Mouse (Mus musculus): Measurements from ENCODE around the gene Kcnh7. TPM values are rescaled to one million over a fixed set of nuclear protein-coding genes. Genes with fewer than 3 reads are reported as not detected.

Gene Kcnh7
- polyA plus RNA-seq, 1 experiment from 2014 or later, result 1.2 TPM

DNA sequence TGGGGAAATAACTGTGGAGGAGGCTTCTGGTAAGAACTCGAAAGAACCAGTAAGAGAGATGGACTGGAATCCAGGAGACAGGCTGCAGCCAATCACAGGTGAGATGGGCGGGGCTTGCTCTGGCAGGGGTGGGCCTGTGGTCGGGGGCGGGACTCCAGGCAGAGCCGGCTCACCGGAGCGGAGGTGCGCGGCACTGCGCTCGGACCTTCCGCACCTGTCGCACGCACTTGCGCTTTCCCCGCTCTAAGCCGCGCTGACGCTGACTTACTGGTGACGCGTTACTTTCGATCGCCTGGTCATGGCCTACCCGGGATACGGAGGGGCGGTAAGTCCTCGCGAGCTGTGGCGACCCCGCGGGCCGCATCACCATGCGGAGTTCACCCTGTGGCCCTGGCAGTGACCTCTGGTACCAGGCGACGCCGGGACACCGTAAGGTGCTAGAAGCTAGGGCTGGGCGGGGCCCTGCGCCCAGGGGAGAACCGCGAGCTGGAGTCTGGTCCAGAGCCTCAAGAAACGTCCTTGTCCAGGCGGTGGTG is 519.9 kb downstream of the Kcnh7 start, which contains the start of gene Gca:
Gene Gca (plus strand): TSS at position 151 of the 536 bp plus-strand sequence.
- H3K4me1 ChIP-seq, result peaks cover 3% of the 10 kb centered on the region; the same call in 1 of the 2 replicates
- H3K27me3 ChIP-seq, result peaks cover 4% of the 10 kb centered on the region; the same call in 1 of the 2 replicates
- no peaks in the 10 kb centered on the region for H3K9me3 ChIP-seq (replicated peaks)
- H3K4me2 ChIP-seq (replicated peaks), result peak within 1 kb of the TSS; percentile 97
- ATAC-seq (ENCODE audit: insufficient number of reproducible peaks, low FRiP score, low TSS enrichment, low read depth), result peak; percentile 92
- H3K9ac ChIP-seq, result no peak within 1 kb of the TSS; the same call in 1 of the 2 replicates
- no peak within 1 kb of the TSS for H3K27ac ChIP-seq (replicated peaks)
- H3K36me3 ChIP-seq, result no peaks in the 10 kb centered on the region
- H3K4me3 ChIP-seq (replicated peaks), result peak within 1 kb of the TSS; percentile 60
- WGBS, result under 1% methylated on average over 43 of the region's 43 CpGs

DNA sequence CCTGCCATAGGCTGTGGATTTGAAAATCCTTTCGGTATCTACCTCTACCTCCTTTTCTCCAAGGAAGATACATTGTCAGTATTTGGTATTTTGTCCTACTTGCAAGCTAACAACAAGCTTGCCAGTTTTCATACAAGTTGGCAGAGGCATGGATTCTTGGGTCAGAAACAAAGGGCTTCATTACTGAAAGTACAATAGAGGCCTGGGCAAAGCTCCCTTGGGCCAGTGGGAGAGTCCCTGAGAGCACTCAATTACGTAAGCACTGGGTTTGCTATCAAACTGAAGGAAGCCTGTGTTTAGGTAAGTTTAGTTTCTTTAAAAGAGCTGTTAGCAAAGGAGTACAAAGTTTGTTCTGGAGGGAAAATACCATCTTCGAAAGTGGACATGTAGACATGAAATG is 521.5 kb downstream of the Kcnh7 start:
- Histone ChIP-seq H3K4me2 (replicated peaks) (no peak overlapping the region), H3K27ac (replicated peaks) (no peak overlapping the region), H3K4me3 (replicated peaks) (no peak overlapping the region), H3K9ac (no peak overlapping the region), H3K27me3 (peaks cover 4% of the 10 kb centered on the region; the same call in 1 of the 2 replicates), H3K36me3 (no peaks in the 10 kb centered on the region), H3K9me3 (replicated peaks) (no peaks in the 10 kb centered on the region), H3K4me1 (peaks cover 3% of the 10 kb centered on the region; the same call in 1 of the 2 replicates)
- no peak for ATAC-seq (ENCODE audit: insufficient number of reproducible peaks, low FRiP score, low TSS enrichment, low read depth)
- 85% methylated on average over 3 of the region's 3 CpGs for WGBS

DNA sequence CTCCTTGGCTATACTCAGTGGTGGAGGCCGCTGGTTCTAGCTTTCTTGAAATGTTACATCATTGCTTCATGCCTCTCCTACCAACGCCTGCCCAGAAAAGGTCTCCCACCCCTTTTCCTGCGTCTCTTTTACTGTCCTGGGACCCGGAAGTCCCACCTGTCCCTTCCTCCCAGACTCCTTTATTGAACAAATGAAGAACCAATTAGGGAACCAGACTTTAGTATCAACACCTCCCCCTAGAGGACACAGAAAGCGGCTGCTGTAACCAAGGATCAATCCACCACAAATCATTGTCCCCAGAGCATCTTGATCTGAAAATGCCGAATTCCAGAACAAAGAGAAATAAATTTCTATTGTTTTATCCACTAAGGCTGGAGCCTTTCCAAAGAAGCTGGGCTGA is 523.5 kb downstream of the Kcnh7 start:
- WGBS, result 48% methylated on average over 6 of the region's 6 CpGs
- H3K36me3 ChIP-seq, result no peaks in the 10 kb centered on the region
- ATAC-seq (ENCODE audit: insufficient number of reproducible peaks, low FRiP score, low TSS enrichment, low read depth), result no peak
- no peak overlapping the region for H3K9ac ChIP-seq
- H3K27me3 ChIP-seq, result peaks cover 4% of the 10 kb centered on the region; the same call in 1 of the 2 replicates
- no peak overlapping the region for H3K4me2 ChIP-seq (replicated peaks)
- H3K4me3 ChIP-seq (replicated peaks), result no peak overlapping the region
- peaks cover 3% of the 10 kb centered on the region; the same call in 1 of the 2 replicates for H3K4me1 ChIP-seq
- no peak overlapping the region for H3K27ac ChIP-seq (replicated peaks)
- no peaks in the 10 kb centered on the region for H3K9me3 ChIP-seq (replicated peaks)

DNA sequence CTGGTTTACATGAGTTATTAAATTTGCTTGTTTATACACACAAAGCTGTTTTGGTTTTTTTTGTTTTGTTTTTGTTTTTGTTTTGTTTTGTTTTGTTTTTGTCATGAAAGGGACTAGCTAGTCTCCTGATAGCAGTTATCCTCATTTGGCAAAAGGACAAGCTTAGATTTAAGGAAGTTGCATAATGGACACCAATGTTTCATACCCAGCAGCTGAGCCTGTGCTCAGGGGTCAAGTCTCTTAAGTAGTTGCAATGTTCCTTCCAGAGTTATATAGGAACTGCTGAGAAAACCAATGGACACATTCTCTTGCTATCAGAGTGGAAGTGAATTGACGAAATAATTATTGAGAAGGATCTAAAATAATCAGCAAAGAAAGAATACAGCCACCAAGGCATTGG is 528.0 kb downstream of the Kcnh7 start:
- H3K27me3 ChIP-seq, result no peaks in the 10 kb centered on the region
- no peaks in the 10 kb centered on the region for H3K36me3 ChIP-seq
- no peaks in the 10 kb centered on the region for H3K4me1 ChIP-seq
- no peak overlapping the region for H3K9ac ChIP-seq
- H3K4me2 ChIP-seq (replicated peaks), result no peak overlapping the region
- no peak overlapping the region for H3K4me3 ChIP-seq (replicated peaks)
- no peak for ATAC-seq (ENCODE audit: insufficient number of reproducible peaks, low FRiP score, low TSS enrichment, low read depth)
- no peak overlapping the region for H3K27ac ChIP-seq (replicated peaks)
- H3K9me3 ChIP-seq (replicated peaks), result no peaks in the 10 kb centered on the region
- 55% methylated on average over 1 of the region's 1 CpGs for WGBS

DNA sequence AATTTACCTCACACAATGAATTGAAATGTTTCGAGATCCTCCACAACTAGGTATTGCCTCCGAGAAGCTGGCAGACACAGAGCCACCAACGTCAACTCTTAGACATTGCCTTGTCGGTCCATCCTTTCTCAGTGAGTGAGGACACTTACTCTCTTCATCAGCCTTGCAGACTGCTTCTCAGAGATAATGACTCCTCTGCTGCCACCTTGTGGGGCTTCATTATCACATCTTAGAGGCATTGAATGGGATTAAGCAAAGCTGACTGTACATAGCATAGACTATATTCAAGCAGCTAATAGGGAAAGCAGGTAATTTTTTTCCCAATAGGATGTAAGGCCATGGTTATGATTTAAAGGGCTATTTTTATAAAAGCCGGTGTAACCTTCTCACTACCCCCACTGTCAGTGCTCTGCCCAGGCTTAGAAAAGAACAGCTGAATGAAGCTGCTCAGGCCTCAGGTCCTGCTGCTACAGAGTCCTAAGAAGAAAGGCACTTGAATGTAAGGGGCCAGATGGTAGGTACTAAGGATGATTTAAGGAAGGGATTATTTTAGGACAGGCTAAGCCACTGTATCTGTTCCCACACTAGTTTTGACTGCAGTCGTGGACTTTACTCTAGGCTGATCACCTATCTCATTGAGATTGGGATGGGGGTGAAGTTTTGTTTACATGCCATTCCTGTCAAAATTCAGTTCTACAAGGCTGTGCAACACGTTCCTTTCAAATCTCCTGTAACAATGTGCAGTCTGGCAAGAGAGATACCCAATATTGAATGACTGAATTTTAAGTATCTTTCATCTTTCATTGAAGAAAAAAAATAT is 529.4 kb downstream of the Kcnh7 start:
- no peak overlapping the region for H3K27ac ChIP-seq (replicated peaks)
- no peak for ATAC-seq (ENCODE audit: insufficient number of reproducible peaks, low FRiP score, low TSS enrichment, low read depth)
- no peaks in the 10 kb centered on the region for H3K36me3 ChIP-seq
- no peaks in the 10 kb centered on the region for H3K27me3 ChIP-seq
- WGBS, result 48% methylated on average over 7 of the region's 7 CpGs
- no peaks in the 10 kb centered on the region for H3K4me1 ChIP-seq
- no peak overlapping the region for H3K9ac ChIP-seq
- H3K4me3 ChIP-seq (replicated peaks), result no peak overlapping the region
- H3K9me3 ChIP-seq (replicated peaks), result no peaks in the 10 kb centered on the region
- H3K4me2 ChIP-seq (replicated peaks), result no peak overlapping the region

DNA sequence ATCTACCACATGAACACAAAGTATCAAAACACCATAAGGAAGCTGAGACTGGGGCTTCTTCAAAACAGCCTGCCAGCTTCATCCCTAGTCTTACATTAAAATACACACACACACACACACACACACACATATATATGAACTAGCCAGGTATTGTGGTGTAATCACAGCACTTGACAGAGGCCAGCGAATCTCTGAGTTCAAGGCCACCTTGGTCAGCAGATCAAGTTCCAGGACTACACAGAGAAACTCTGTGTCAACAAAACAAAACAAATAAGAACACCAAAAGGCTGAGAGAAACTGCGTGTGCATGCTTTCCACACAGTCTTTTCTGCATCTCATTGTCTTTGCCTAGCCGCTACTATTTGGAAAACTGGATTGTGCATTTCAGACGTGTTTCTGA is 531.6 kb downstream of the Kcnh7 start:
- no peak for ATAC-seq (ENCODE audit: insufficient number of reproducible peaks, low FRiP score, low TSS enrichment, low read depth)
- H3K9ac ChIP-seq, result no peak overlapping the region
- H3K4me3 ChIP-seq (replicated peaks), result no peak overlapping the region
- 77% methylated on average over 4 of the region's 4 CpGs for WGBS
- no peaks in the 10 kb centered on the region for H3K9me3 ChIP-seq (replicated peaks)
- H3K27me3 ChIP-seq, result no peaks in the 10 kb centered on the region
- H3K4me1 ChIP-seq, result no peaks in the 10 kb centered on the region
- H3K27ac ChIP-seq (replicated peaks), result no peak overlapping the region
- no peaks in the 10 kb centered on the region for H3K36me3 ChIP-seq
- no peak overlapping the region for H3K4me2 ChIP-seq (replicated peaks)

DNA sequence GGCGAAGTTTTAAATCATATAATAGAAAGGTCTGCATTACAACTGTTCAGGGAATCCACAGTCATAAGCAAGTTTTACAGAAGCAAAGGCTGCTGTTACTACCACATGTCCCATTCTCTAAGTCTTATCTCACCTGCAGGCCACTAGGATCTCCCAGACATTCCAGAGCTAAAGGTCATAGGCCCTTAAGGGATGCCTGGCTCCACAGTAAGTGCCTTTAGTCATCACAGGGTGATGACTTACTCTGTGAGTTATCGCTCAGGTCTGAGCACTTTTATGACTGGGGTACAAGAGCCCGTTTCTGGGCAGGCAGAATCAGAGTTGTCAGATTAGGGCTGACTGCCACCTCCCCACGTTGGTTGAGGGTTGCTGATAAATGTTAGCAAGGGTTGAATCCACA is 532.2 kb downstream of the Kcnh7 start:
- no peaks in the 10 kb centered on the region for H3K4me1 ChIP-seq
- no peak overlapping the region for H3K4me3 ChIP-seq (replicated peaks)
- H3K4me2 ChIP-seq (replicated peaks), result no peak overlapping the region
- 73% methylated on average over 4 of the region's 4 CpGs for WGBS
- no peak for ATAC-seq (ENCODE audit: insufficient number of reproducible peaks, low FRiP score, low TSS enrichment, low read depth)
- no peaks in the 10 kb centered on the region for H3K9me3 ChIP-seq (replicated peaks)
- no peak overlapping the region for H3K27ac ChIP-seq (replicated peaks)
- no peaks in the 10 kb centered on the region for H3K36me3 ChIP-seq
- H3K27me3 ChIP-seq, result no peaks in the 10 kb centered on the region
- no peak overlapping the region for H3K9ac ChIP-seq

DNA sequence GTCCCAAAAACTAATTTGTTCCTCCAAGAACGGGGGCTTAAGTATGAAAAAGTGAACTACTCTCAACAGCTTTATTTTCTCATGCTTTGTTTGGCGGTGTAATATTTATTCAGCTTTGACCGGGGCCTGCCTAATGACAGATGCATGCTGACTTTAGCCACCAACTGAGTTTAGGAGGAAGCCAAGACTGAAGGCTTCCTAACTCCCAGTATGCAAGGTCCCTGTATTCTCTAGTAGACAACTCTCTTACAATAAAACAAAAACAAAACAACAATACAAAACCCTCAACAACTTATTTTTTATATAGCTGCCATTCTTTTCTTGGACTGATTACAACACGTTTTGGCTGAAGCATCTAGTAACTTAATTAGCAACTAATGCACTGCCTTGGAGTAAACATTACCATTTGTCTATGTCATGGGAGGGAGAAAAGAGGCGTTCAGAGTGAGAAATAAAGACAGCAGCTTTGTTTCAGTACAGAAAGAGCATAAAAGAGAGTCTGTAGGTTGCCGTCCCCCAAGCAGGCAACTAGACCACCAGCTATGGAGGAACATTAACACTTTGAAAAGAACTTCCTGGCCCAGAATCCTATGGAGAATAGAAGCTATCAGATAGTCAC is 537.3 kb downstream of the Kcnh7 start:
- H3K4me1 ChIP-seq, result 0 out of 2 replicates have a peak, but pooled peaks cover 8% of the 10 kb centered on the region
- no peaks in the 10 kb centered on the region for H3K9me3 ChIP-seq (replicated peaks)
- H3K36me3 ChIP-seq, result no peaks in the 10 kb centered on the region
- H3K27me3 ChIP-seq, result no peaks in the 10 kb centered on the region
- no peak overlapping the region for H3K9ac ChIP-seq
- H3K27ac ChIP-seq (replicated peaks), result no peak overlapping the region
- peak overlapping the region; percentile 62 for H3K4me2 ChIP-seq (replicated peaks)
- H3K4me3 ChIP-seq (replicated peaks), result peak overlapping the region; percentile 62
- no peak for ATAC-seq (ENCODE audit: insufficient number of reproducible peaks, low FRiP score, low TSS enrichment, low read depth)
- 24% methylated on average over 6 of the region's 6 CpGs for WGBS

DNA sequence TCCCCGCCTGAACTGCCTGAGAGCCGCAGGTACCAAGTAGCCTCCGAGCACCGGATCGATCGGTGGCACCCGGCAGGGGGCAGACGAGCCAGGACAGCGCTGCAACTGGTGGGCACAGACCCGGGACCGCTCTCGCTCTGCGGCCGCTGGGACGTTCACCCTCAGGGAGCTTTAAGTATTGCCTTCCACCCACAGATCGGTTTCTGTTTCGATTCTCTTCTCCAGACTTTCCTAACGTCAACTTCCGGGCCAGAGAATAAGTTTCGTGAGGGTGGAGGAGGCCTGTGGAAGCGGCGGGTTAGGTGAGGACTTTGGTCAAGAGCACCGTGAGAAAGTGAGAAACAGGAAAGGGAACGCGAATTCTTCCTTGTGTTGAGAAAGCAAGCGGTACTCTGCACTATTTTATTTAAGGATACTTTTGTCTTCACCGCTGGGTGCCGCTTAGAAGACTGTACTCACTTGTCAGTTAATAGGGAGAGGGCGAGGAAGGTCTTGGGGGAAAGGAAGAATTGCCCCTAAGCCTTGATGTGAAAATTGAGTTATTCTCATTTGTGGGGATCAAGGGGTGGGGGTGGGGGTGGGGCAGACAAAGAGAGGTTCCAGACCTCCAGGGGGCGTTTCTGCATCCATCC is 538.0 kb downstream of the Kcnh7 start, which contains the start of gene Ifih1:
Gene Ifih1 (minus strand): TSS at position 242 of the 632 bp plus-strand sequence.
- peak within 1 kb of the TSS; percentile 65 for H3K27ac ChIP-seq (replicated peaks)
- peak; percentile 76 for ATAC-seq (ENCODE audit: insufficient number of reproducible peaks, low FRiP score, low TSS enrichment, low read depth)

DNA sequence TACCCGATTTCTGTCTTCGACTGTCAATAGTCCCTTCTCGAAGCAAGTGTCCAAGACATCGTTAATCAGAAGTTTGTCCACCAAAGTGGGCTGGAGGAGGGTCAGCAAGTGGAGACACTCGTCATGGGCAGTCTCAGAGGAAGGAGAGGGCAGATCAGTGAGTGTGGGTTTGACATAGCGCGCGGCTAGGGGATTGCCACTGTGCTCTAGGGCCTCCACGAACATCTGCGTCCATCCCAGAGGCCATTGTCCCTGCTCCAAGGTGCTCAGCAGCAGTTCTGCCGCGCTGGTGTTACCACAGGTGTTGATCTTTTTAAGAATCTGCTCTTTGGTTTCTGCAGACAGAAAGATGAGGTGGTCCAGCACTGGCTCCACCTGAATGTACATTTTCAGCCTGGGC is 538.6 kb downstream of the Kcnh7 start:
- 41% methylated on average over 12 of the region's 12 CpGs for WGBS
- Histone ChIP-seq H3K4me2 (replicated peaks) (peak overlapping the region; percentile 62), H3K4me1 (0 out of 2 replicates have a peak, but pooled peaks cover 8% of the 10 kb centered on the region), H3K36me3 (no peaks in the 10 kb centered on the region), H3K9me3 (replicated peaks) (no peaks in the 10 kb centered on the region), H3K27me3 (no peaks in the 10 kb centered on the region), H3K4me3 (replicated peaks) (peak overlapping the region; percentile 62), H3K9ac (peak overlapping the region; percentile 35; the same call in 1 of the 2 replicates), H3K27ac (replicated peaks) (no peak overlapping the region)
- no peak for ATAC-seq (ENCODE audit: insufficient number of reproducible peaks, low FRiP score, low TSS enrichment, low read depth)

More for the DNA sequence above, 538.0 kb downstream of the Kcnh7 start, which contains the start of gene Ifih1:
- under 1% methylated on average over 30 of the region's 30 CpGs for WGBS
- Histone ChIP-seq H3K4me1 (0 out of 2 replicates have a peak, but pooled peaks cover 8% of the 10 kb centered on the region), H3K4me3 (replicated peaks) (peak within 1 kb of the TSS; percentile 62), H3K9me3 (replicated peaks) (no peaks in the 10 kb centered on the region), H3K9ac (peak within 1 kb of the TSS; percentile 35), H3K27me3 (no peaks in the 10 kb centered on the region), H3K4me2 (replicated peaks) (peak within 1 kb of the TSS; percentile 62), H3K36me3 (no peaks in the 10 kb centered on the region)

DNA sequence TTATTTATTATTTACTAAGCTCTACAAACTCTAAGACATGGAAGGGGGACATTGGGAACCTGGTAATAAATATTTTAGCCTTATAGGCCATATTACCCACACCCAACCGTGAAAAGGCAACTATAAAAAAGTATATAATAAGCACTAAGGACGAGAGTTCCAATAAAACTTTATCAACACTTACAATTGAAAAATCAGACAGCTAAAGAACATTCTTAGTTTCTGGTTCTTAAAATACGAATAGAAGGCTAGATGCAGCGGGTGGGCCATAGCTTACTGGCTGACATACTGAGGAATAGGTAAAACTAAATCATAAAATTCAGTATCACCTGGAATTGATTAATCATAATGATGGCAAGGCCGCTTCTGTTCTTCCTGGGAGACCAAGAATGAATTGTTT is 539.2 kb downstream of the Kcnh7 start:
- H3K4me1 ChIP-seq, result 0 out of 2 replicates have a peak, but pooled peaks cover 8% of the 10 kb centered on the region
- ATAC-seq (ENCODE audit: insufficient number of reproducible peaks, low FRiP score, low TSS enrichment, low read depth), result no peak
- no peaks in the 10 kb centered on the region for H3K9me3 ChIP-seq (replicated peaks)
- no peak overlapping the region for H3K9ac ChIP-seq
- H3K36me3 ChIP-seq, result no peaks in the 10 kb centered on the region
- no peak overlapping the region for H3K4me3 ChIP-seq (replicated peaks)
- H3K4me2 ChIP-seq (replicated peaks), result no peak overlapping the region
- H3K27ac ChIP-seq (replicated peaks), result no peak overlapping the region
- WGBS, result 89% methylated on average over 5 of the region's 5 CpGs
- H3K27me3 ChIP-seq, result no peaks in the 10 kb centered on the region

Data from embryonic facial prominence, embryonic 15.5 days (tissue).